Mouse (Mus musculus): Measurements from ENCODE around the gene Tnfrsf13c. TPM values are rescaled to one million over a fixed set of nuclear protein-coding genes. Genes with fewer than 3 reads are reported as not detected.

The Tnfrsf13c gene
- polyA plus RNA-seq, 1 experiment = 1.9 TPM

- no peak for TF ChIP-seq POLR2A (IDR thresholded peaks at IDR 0.05; ENCODE audit: insufficient read depth, low read length)
- no peak for TF ChIP-seq CTCF (IDR thresholded peaks at IDR 0.05; ENCODE audit: low read depth, low read length)
- no peak for TF ChIP-seq EP300 (IDR thresholded peaks at IDR 0.05; ENCODE audit: insufficient read depth, low read depth, low read length)
- Histone ChIP-seq H3K27me3 (ENCODE audit: control insufficient read depth, insufficient read depth, low read length, poor library complexity, severe bottlenecking) (no peaks in the 10 kb centered on the region), H3K36me3 (ENCODE audit: control insufficient read depth, insufficient read depth, low read length, poor library complexity, severe bottlenecking) (no peaks in the 10 kb centered on the region), H3K9ac (ENCODE audit: low read depth, poor library complexity, severe bottlenecking) (no peak overlapping the region), H3K9me3 (replicated peaks; ENCODE audit: control insufficient read depth, insufficient read depth, low read length, poor library complexity, severe bottlenecking) (no peaks in the 10 kb centered on the region), H3K4me3 (ENCODE audit: low read depth, low read length) (no peak overlapping the region), H3K27ac (ENCODE audit: insufficient read depth, low read length) (no peak overlapping the region), H3K4me1 (ENCODE audit: control insufficient read depth, insufficient read depth, low read length) (peaks cover 19% of the 10 kb centered on the region)
Measured at GRCm38 (mm10) chr15:82217980-82218379, 6.2 kb downstream of the Tnfrsf13c start.

DNA sequence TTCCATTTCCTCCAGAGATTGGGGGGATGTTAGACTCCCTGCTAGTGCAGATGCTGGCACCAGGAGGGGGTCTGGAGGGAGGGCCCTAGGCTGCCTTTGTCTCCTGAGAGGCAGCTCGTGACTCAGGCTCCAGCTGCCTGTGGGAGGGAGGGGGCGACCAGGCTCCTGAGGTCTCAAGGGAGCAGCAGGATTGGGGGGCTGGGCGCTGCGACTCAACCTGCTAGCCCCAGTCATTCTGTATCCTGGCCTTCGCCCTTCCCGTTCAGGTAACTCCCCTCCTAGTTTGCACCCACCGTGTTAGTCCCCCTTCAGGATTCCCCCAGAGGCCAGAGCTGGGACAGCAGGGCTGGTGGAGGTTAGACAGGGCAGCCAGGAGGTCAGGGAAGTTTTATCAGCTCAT is 7.1 kb downstream of the Tnfrsf13c start:
- H3K9ac ChIP-seq (ENCODE audit: low read depth, poor library complexity, severe bottlenecking) = 0 out of 2 replicates have a peak overlapping the region, but pooled peaks have one; percentile 5

GRCm38 (mm10) chr15:82216142-82216827 is 7.9 kb downstream of the Tnfrsf13c start:
- Histone ChIP-seq H3K36me3 (ENCODE audit: control insufficient read depth, insufficient read depth, low read length, poor library complexity, severe bottlenecking) (no peaks in the 10 kb centered on the region), H3K9ac (ENCODE audit: low read depth, poor library complexity, severe bottlenecking) (no peak overlapping the region), H3K4me1 (ENCODE audit: control insufficient read depth, insufficient read depth, low read length) (peaks cover 18% of the 10 kb centered on the region), H3K27me3 (ENCODE audit: control insufficient read depth, insufficient read depth, low read length, poor library complexity, severe bottlenecking) (peaks cover 1% of the 10 kb centered on the region; the same call in 1 of the 2 replicates), H3K4me3 (ENCODE audit: low read depth, low read length) (no peak overlapping the region; the same call in 1 of the 2 replicates), H3K27ac (ENCODE audit: insufficient read depth, low read length) (peak overlapping the region; percentile 9; the same call in 1 of the 2 replicates), H3K9me3 (replicated peaks; ENCODE audit: control insufficient read depth, insufficient read depth, low read length, poor library complexity, severe bottlenecking) (no peaks in the 10 kb centered on the region)
- TF ChIP-seq CTCF (IDR thresholded peaks at IDR 0.05; ENCODE audit: low read depth, low read length) (no peak), POLR2A (IDR thresholded peaks at IDR 0.05; ENCODE audit: insufficient read depth, low read length) (no peak), EP300 (IDR thresholded peaks at IDR 0.05; ENCODE audit: insufficient read depth, low read depth, low read length) (no peak)

More for the DNA sequence above, 7.1 kb downstream of the Tnfrsf13c start:
- peaks cover 19% of the 10 kb centered on the region for H3K4me1 ChIP-seq (ENCODE audit: control insufficient read depth, insufficient read depth, low read length)
- peaks cover 1% of the 10 kb centered on the region; the same call in 1 of the 2 replicates for H3K27me3 ChIP-seq (ENCODE audit: control insufficient read depth, insufficient read depth, low read length, poor library complexity, severe bottlenecking)
- no peak overlapping the region for H3K4me3 ChIP-seq (ENCODE audit: low read depth, low read length)
- no peaks in the 10 kb centered on the region for H3K36me3 ChIP-seq (ENCODE audit: control insufficient read depth, insufficient read depth, low read length, poor library complexity, severe bottlenecking)
- H3K27ac ChIP-seq (ENCODE audit: insufficient read depth, low read length) = peak overlapping the region; percentile 38; the same call in 1 of the 2 replicates
- H3K9me3 ChIP-seq (replicated peaks; ENCODE audit: control insufficient read depth, insufficient read depth, low read length, poor library complexity, severe bottlenecking) = no peaks in the 10 kb centered on the region
- TF ChIP-seq POLR2A (IDR thresholded peaks at IDR 0.05; ENCODE audit: insufficient read depth, low read length) (no peak), EP300 (IDR thresholded peaks at IDR 0.05; ENCODE audit: insufficient read depth, low read depth, low read length) (peak; percentile 94)

- Histone ChIP-seq H3K4me1 (ENCODE audit: control insufficient read depth, insufficient read depth, low read length) (peaks cover 14% of the 10 kb centered on the region), H3K4me3 (ENCODE audit: low read depth, low read length) (no peak overlapping the region), H3K9ac (ENCODE audit: low read depth, poor library complexity, severe bottlenecking) (no peak overlapping the region), H3K27ac (ENCODE audit: insufficient read depth, low read length) (no peak overlapping the region), H3K9me3 (replicated peaks; ENCODE audit: control insufficient read depth, insufficient read depth, low read length, poor library complexity, severe bottlenecking) (no peaks in the 10 kb centered on the region), H3K36me3 (ENCODE audit: control insufficient read depth, insufficient read depth, low read length, poor library complexity, severe bottlenecking) (no peaks in the 10 kb centered on the region), H3K27me3 (ENCODE audit: control insufficient read depth, insufficient read depth, low read length, poor library complexity, severe bottlenecking) (peaks cover 1% of the 10 kb centered on the region; the same call in 1 of the 2 replicates)
- TF ChIP-seq POLR2A (IDR thresholded peaks at IDR 0.05; ENCODE audit: insufficient read depth, low read length) (no peak), EP300 (IDR thresholded peaks at IDR 0.05; ENCODE audit: insufficient read depth, low read depth, low read length) (no peak), CTCF (IDR thresholded peaks at IDR 0.05; ENCODE audit: low read depth, low read length) (no peak)
Measured at GRCm38 (mm10) chr15:82215332-82216046, 8.7 kb downstream of the Tnfrsf13c start.

- 0 out of 2 replicates have a peak overlapping the region, but pooled peaks have one; percentile 88 for H3K9ac ChIP-seq (ENCODE audit: low read depth, poor library complexity, severe bottlenecking)
- H3K27me3 ChIP-seq (ENCODE audit: control insufficient read depth, insufficient read depth, low read length, poor library complexity, severe bottlenecking) = peaks cover 1% of the 10 kb centered on the region; the same call in 1 of the 2 replicates
- H3K27ac ChIP-seq (ENCODE audit: insufficient read depth, low read length) = no peak overlapping the region
- TF ChIP-seq CTCF (IDR thresholded peaks at IDR 0.05; ENCODE audit: low read depth, low read length) (no peak), POLR2A (IDR thresholded peaks at IDR 0.05; ENCODE audit: insufficient read depth, low read length) (no peak), EP300 (IDR thresholded peaks at IDR 0.05; ENCODE audit: insufficient read depth, low read depth, low read length) (no peak)
- peaks cover 8% of the 10 kb centered on the region for H3K4me1 ChIP-seq (ENCODE audit: control insufficient read depth, insufficient read depth, low read length)
- no peaks in the 10 kb centered on the region for H3K36me3 ChIP-seq (ENCODE audit: control insufficient read depth, insufficient read depth, low read length, poor library complexity, severe bottlenecking)
- H3K9me3 ChIP-seq (replicated peaks; ENCODE audit: control insufficient read depth, insufficient read depth, low read length, poor library complexity, severe bottlenecking) = no peaks in the 10 kb centered on the region
- peak overlapping the region; percentile 39; the same call in 1 of the 2 replicates for H3K4me3 ChIP-seq (ENCODE audit: low read depth, low read length)
Measured at GRCm38 (mm10) chr15:82213222-82213621, 10.9 kb downstream of the Tnfrsf13c start.

GRCm38 (mm10) chr15:82212752-82213063 is 11.5 kb downstream of the Tnfrsf13c start, which contains the start of gene Shisa8:
Gene Shisa8, minus strand, starts transcription at chr15:82212815.
- Histone ChIP-seq H3K36me3 (ENCODE audit: control insufficient read depth, insufficient read depth, low read length, poor library complexity, severe bottlenecking) (no peaks in the 10 kb centered on the region), H3K4me1 (ENCODE audit: control insufficient read depth, insufficient read depth, low read length) (peaks cover 11% of the 10 kb centered on the region), H3K4me3 (ENCODE audit: low read depth, low read length) (peak within 1 kb of the TSS; percentile 75), H3K27me3 (ENCODE audit: control insufficient read depth, insufficient read depth, low read length, poor library complexity, severe bottlenecking) (peaks cover 1% of the 10 kb centered on the region; the same call in 1 of the 2 replicates), H3K9ac (ENCODE audit: low read depth, poor library complexity, severe bottlenecking) (peak within 1 kb of the TSS; percentile 88), H3K27ac (ENCODE audit: insufficient read depth, low read length) (no peak within 1 kb of the TSS), H3K9me3 (replicated peaks; ENCODE audit: control insufficient read depth, insufficient read depth, low read length, poor library complexity, severe bottlenecking) (no peaks in the 10 kb centered on the region)
- no peak for TF ChIP-seq CTCF (IDR thresholded peaks at IDR 0.05; ENCODE audit: low read depth, low read length)
